In the genomic region with DNA sequence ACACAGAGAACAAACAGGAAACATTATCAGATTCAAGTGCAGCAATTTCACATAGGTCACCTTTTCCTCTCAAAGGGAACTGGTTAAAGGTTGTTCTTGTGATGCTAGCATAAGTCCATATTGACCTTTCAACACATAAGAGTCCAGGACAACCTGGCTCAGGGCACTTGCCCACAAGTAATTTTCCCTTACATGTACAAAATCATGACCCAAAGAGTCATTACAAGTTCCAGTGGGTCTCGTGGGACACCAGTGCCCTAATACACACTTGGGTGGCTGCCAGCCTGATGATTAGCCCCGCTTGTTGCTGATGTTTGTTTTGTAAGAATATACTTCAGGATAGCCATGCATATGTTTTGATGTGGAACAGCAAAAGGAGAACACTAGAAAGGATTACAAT, we compare ENCODE assay signal across 17 mouse cellular contexts.
DNase-seq lines count a peak whose midpoint lies in the region; ATAC-seq lines count a peak whose summit lies in the region.
"Had no signal": no experiment of that assay in that cellular context is flagged by ENCODE, and none has a peak within 500 bp of the region (broad histone marks: within the 10 kb centered on the region; RNA-seq: fewer than 3 reads in every experiment).

No protein-coding gene starts in this region.

- H3K4me1 ChIP-seq in heart, embryonic 13.5 days = peaks cover 18% of the 10 kb centered on the region
- H3K4me1 ChIP-seq in midbrain, embryonic 14.5 days (ENCODE audit: control insufficient read depth, insufficient read depth, low read length) = peaks cover 18% of the 10 kb centered on the region
- peaks cover 14% of the 10 kb centered on the region for H3K4me1 ChIP-seq in midbrain, embryonic 10.5 days

- H3K27ac ChIP-seq in heart, embryonic 13.5 days (replicated peaks) = peak overlapping the region; percentile 48
- no peak overlapping the region for H3K27ac ChIP-seq in midbrain, embryonic 14.5 days (replicated peaks; ENCODE audit: low read depth, low read length)
- no peak overlapping the region for H3K27ac ChIP-seq in midbrain, embryonic 10.5 days (replicated peaks)
- H3K27ac ChIP-seq: embryonic facial prominence, embryonic 12.5 days; limb, embryonic 13.5 days had no signal

- 51% methylated on average over 2 of the region's 2 CpGs for WGBS in heart, embryonic 13.5 days
- 60% methylated on average over 2 of the region's 2 CpGs for WGBS in midbrain, embryonic 14.5 days
- WGBS in midbrain, embryonic 10.5 days = 74% methylated on average over 2 of the region's 2 CpGs

- H3K9ac ChIP-seq in heart, embryonic 13.5 days = no peak overlapping the region
- H3K9ac ChIP-seq in midbrain, embryonic 14.5 days (replicated peaks; ENCODE audit: low read length) = no peak overlapping the region
- H3K9ac ChIP-seq: embryonic facial prominence, embryonic 12.5 days; forebrain, postnatal 0 days; limb, embryonic 13.5 days had no signal

- H3K27me3 ChIP-seq in heart, embryonic 13.5 days (replicated peaks) = no peaks in the 10 kb centered on the region
- H3K27me3 ChIP-seq in midbrain, embryonic 14.5 days (ENCODE audit: control insufficient read depth, insufficient read depth, low read length) = no peaks in the 10 kb centered on the region
- no peaks in the 10 kb centered on the region for H3K27me3 ChIP-seq in midbrain, embryonic 10.5 days (ENCODE audit: low read depth, poor library complexity, severe bottlenecking)
- H3K27me3 ChIP-seq: embryonic facial prominence, embryonic 12.5 days had no signal

- no peak for DNase-seq in heart, postnatal 25 days (ENCODE audit: low spot score)
- peak; percentile 39 for DNase-seq in midbrain, embryonic 14.5 days
- DNase-seq in midbrain, embryonic 10.5 days (ENCODE audit: low spot score) = no peak
- DNase-seq in kidney, adult 8-10 months = peak; percentile 8 to 13
- DNase-seq in thymus, postnatal 25 days = no peak
- no peak for DNase-seq in layer of hippocampus, adult 8-10 months (ENCODE audit: low spot score in 2 of 2)
- DNase-seq: cerebellum, adult 9-11 months; forebrain, postnatal 0 days; gastrocnemius, postnatal 36 days; layer of hippocampus, adult 9-11 months; lung, postnatal 10 days; thymus, postnatal 14 days had no signal

- H3K9me3 ChIP-seq in heart, embryonic 13.5 days = no peaks in the 10 kb centered on the region
- H3K9me3 ChIP-seq in midbrain, embryonic 14.5 days (ENCODE audit: control insufficient read depth, low read length) = no peaks in the 10 kb centered on the region
- no peaks in the 10 kb centered on the region for H3K9me3 ChIP-seq in midbrain, embryonic 10.5 days (replicated peaks)
- H3K9me3 ChIP-seq: embryonic facial prominence, embryonic 12.5 days had no signal

- ATAC-seq in heart, embryonic 13.5 days (ENCODE audit: extremely low read depth, insufficient number of reproducible peaks, low FRiP score, low TSS enrichment) = no peak
- no peak for ATAC-seq in midbrain, embryonic 14.5 days (ENCODE audit: low FRiP score, low TSS enrichment)
- ATAC-seq: forebrain, postnatal 0 days; hindbrain, embryonic 16.5 days; midbrain, embryonic 16.5 days had no signal

- intact Hi-C loops in heart, postnatal 25 days (cut with DNase I) = no loop called here

- H3K36me3 ChIP-seq in heart, embryonic 13.5 days = no peaks in the 10 kb centered on the region
- no peaks in the 10 kb centered on the region for H3K36me3 ChIP-seq in midbrain, embryonic 14.5 days (ENCODE audit: control insufficient read depth, insufficient read depth, low read length)
- no peaks in the 10 kb centered on the region for H3K36me3 ChIP-seq in midbrain, embryonic 10.5 days
- H3K36me3 ChIP-seq: embryonic facial prominence, embryonic 12.5 days; limb, embryonic 13.5 days had no signal

- no peak overlapping the region for H3K4me3 ChIP-seq in heart, embryonic 13.5 days
- no peak overlapping the region for H3K4me3 ChIP-seq in midbrain, embryonic 14.5 days (replicated peaks; ENCODE audit: low read depth, low read length)
- no peak overlapping the region for H3K4me3 ChIP-seq in midbrain, embryonic 10.5 days
- H3K4me3 ChIP-seq: embryonic facial prominence, embryonic 12.5 days; limb, embryonic 13.5 days had no signal

- no peak overlapping the region for H3K4me2 ChIP-seq in heart, embryonic 13.5 days
- H3K4me2 ChIP-seq in midbrain, embryonic 14.5 days (ENCODE audit: low read length) = no peak overlapping the region
- H3K4me2 ChIP-seq: embryonic facial prominence, embryonic 12.5 days; limb, embryonic 13.5 days had no signal

Comparison
In these comparisons a context has a peak if more than half of its experiments do, and no peak if none do; other contexts are left out.
1. DNase-seq: peak in midbrain, embryonic 14.5 days (single experiment) and kidney, adult 8-10 months (2 of 2); none in heart, postnatal 25 days (single experiment), midbrain, embryonic 10.5 days (single experiment), thymus, postnatal 25 days (single experiment) and layer of hippocampus, adult 8-10 months (0 of 2).